Mouse (Mus musculus) midbrain, postnatal 0 days (tissue): ENCODE results near the gene Ppp1cc. TPM values are rescaled to one million over a fixed set of nuclear protein-coding genes. Genes with fewer than 3 reads are reported as not detected.

Source experiments
- ATAC-seq: fragments of 200-750 bp; cut with Nextera tagmentation; 2 replicates; pipeline ENCODE4 v1.8.0; 2017; ENCODE audit warnings: moderate number of reproducible peaks, mild to moderate bottlenecking, moderate TSS enrichment, moderate library complexity; ENCODE audit not compliant: low FRiP score
- DNase-seq: peaks from one replicate; pipeline ENCODE4 v3.0.0-alpha.2; 2015; ENCODE audit warnings: low spot score
- H3K27ac ChIP-seq: fragments of 300-500 bp; sonication (generic); 2 replicates; pipeline ENCODE4 v1.5.1; 2014; ENCODE audit warnings: low read depth, mild to moderate bottlenecking, low read length, mixed read lengths
- H3K27me3 ChIP-seq: fragments of 300-500 bp; sonication (generic); 2 replicates; pipeline ENCODE4 v1.6.1; 2014; ENCODE audit warnings: low read length, control low read depth, mixed read lengths; ENCODE audit not compliant: insufficient read depth
- H3K36me3 ChIP-seq: fragments of 300-500 bp; sonication (generic); 2 replicates; pipeline ENCODE4 v1.6.1; 2014; ENCODE audit warnings: low read length, control low read depth, mixed read lengths; ENCODE audit not compliant: insufficient read depth
- H3K4me1 ChIP-seq: fragments of 300-500 bp; sonication (generic); 2 replicates; pipeline ENCODE4 v1.6.1; 2014; ENCODE audit warnings: mild to moderate bottlenecking, control low read depth, antibody characterized with exemption, low read length, mixed read lengths; ENCODE audit not compliant: insufficient read depth
- H3K4me2 ChIP-seq: fragments of 300-500 bp; sonication (generic); 2 replicates; pipeline ENCODE4 v1.6.1; 2014; ENCODE audit warnings: low read depth, mild to moderate bottlenecking, low read length, mixed read lengths; ENCODE audit not compliant: poor library complexity, severe bottlenecking
- H3K4me3 ChIP-seq: fragments of 300-500 bp; sonication (generic); 2 replicates; pipeline ENCODE4 v1.5.1; 2014; ENCODE audit warnings: low read depth, mild to moderate bottlenecking, low read length, moderate library complexity
- H3K9ac ChIP-seq: fragments of 300-500 bp; sonication (generic); replicated peaks from 2 replicates; pipeline ENCODE4 v1.6.1; 2014; ENCODE audit warnings: mild to moderate bottlenecking, low read length, moderate library complexity, mixed read lengths; ENCODE audit not compliant: poor library complexity, severe bottlenecking
- H3K9me3 ChIP-seq: fragments of 300-500 bp; sonication (generic); 2 replicates; pipeline ENCODE4 v1.6.1; 2016; ENCODE audit warnings: low read length, control low read depth
- CTCF ChIP-seq: IDR thresholded peaks from 2 replicates; pipeline ENCODE4 v1.5.1; 2016; ENCODE audit warnings: antibody characterized with exemption, mild to moderate bottlenecking
- WGBS: fragments of 180-500 bp; shearing (Covaris S2); extraction: QIAGEN DNeasy Blood & Tissue Kit; methylation state at CpG from one replicate; pipeline ENCODE4 v1.1.7; 2014; 5-methylcytosine and 5-hydroxymethylcytosine counted together
- polyA plus RNA-seq: library from polyadenylated mRNA; unstranded; fragments of >200 nt; fragmentation: Nextera tagmentation; extraction: Ambion mirVana; gene quantifications from 2 replicates; pipeline ENCODE4 v1.2.1, GENCODE M21; 2015
- total RNA-seq: library from RNA; depleted of rRNA; stranded (reverse); fragments of >200 nt; gene quantifications from 2 replicates; pipeline ENCODE4 v1.2.3, GENCODE M21; 2014

Gene Ppp1cc
- total and polyA plus RNA-seq, 2 experiments from 2014 or later, result 164 to 206 TPM

GRCm38 (mm10) chr5:122142230-122142992, 15.7 kb upstream of the Ppp1cc start:
- Histone ChIP-seq H3K4me3 (no peak overlapping the region), H3K9me3 (no peaks in the 10 kb centered on the region), H3K36me3 (no peaks in the 10 kb centered on the region), H3K27me3 (no peaks in the 10 kb centered on the region), H3K4me2 (no peak overlapping the region), H3K4me1 (no peaks in the 10 kb centered on the region), H3K27ac (no peak overlapping the region), H3K9ac (no peak overlapping the region)
- peak; percentile 72 for TF ChIP-seq CTCF
- no peak for ATAC-seq
- DNase-seq, result no peak
- 59% methylated on average over 7 of the region's 8 CpGs for WGBS

GRCm38 (mm10) chr5:122143543-122143942, 14.5 kb upstream of the Ppp1cc start:
- H3K4me3 ChIP-seq, result no peak overlapping the region
- H3K27me3 ChIP-seq, result no peaks in the 10 kb centered on the region
- H3K4me2 ChIP-seq, result no peak overlapping the region
- no peak overlapping the region for H3K9ac ChIP-seq
- WGBS, result 85% methylated on average over 15 of the region's 15 CpGs
- H3K9me3 ChIP-seq, result no peaks in the 10 kb centered on the region
- no peak for TF ChIP-seq CTCF
- H3K27ac ChIP-seq, result no peak overlapping the region
- no peak for DNase-seq
- no peaks in the 10 kb centered on the region for H3K36me3 ChIP-seq
- no peaks in the 10 kb centered on the region for H3K4me1 ChIP-seq
- no peak for ATAC-seq

GRCm38 (mm10) chr5:122144825-122145224, 13.3 kb upstream of the Ppp1cc start:
- Histone ChIP-seq H3K9ac (no peak overlapping the region), H3K4me3 (no peak overlapping the region), H3K9me3 (no peaks in the 10 kb centered on the region), H3K27ac (no peak overlapping the region), H3K4me1 (no peaks in the 10 kb centered on the region), H3K27me3 (no peaks in the 10 kb centered on the region), H3K36me3 (no peaks in the 10 kb centered on the region), H3K4me2 (no peak overlapping the region)
- ATAC-seq (no peak), DNase-seq (no peak)
- 87% methylated on average over 4 of the region's 4 CpGs for WGBS
- TF ChIP-seq CTCF, result no peak

GRCm38 (mm10) chr5:122145381-122146055, 12.6 kb upstream of the Ppp1cc start:
- no peaks in the 10 kb centered on the region for H3K9me3 ChIP-seq
- TF ChIP-seq CTCF, result no peak
- H3K36me3 ChIP-seq, result no peaks in the 10 kb centered on the region
- H3K4me1 ChIP-seq, result no peaks in the 10 kb centered on the region
- ATAC-seq (no peak), DNase-seq (no peak)
- no peak overlapping the region for H3K4me3 ChIP-seq
- no peak overlapping the region for H3K9ac ChIP-seq
- H3K27me3 ChIP-seq, result no peaks in the 10 kb centered on the region
- no peak overlapping the region for H3K27ac ChIP-seq
- 70% methylated on average over 15 of the region's 15 CpGs for WGBS
- H3K4me2 ChIP-seq, result no peak overlapping the region

GRCm38 (mm10) chr5:122146056-122146580, 12.0 kb upstream of the Ppp1cc start:
- TF ChIP-seq CTCF, result no peak
- Histone ChIP-seq H3K36me3 (no peaks in the 10 kb centered on the region), H3K27ac (no peak overlapping the region; the same call in 1 of the 2 replicates), H3K4me1 (no peaks in the 10 kb centered on the region), H3K9me3 (no peaks in the 10 kb centered on the region), H3K4me2 (no peak overlapping the region), H3K9ac (no peak overlapping the region), H3K4me3 (no peak overlapping the region), H3K27me3 (no peaks in the 10 kb centered on the region)
- no peak for DNase-seq
- WGBS, result 59% methylated on average over 10 of the region's 10 CpGs
- ATAC-seq, result no peak

- Histone ChIP-seq H3K9ac (no peak overlapping the region), H3K36me3 (no peaks in the 10 kb centered on the region), H3K27ac (no peak overlapping the region; the same call in 1 of the 2 replicates), H3K4me1 (no peaks in the 10 kb centered on the region), H3K27me3 (no peaks in the 10 kb centered on the region), H3K4me2 (no peak overlapping the region), H3K9me3 (no peaks in the 10 kb centered on the region), H3K4me3 (no peak overlapping the region)
- TF ChIP-seq CTCF, result no peak
- no peak for ATAC-seq
- DNase-seq, result no peak
These were observed 11.5 kb upstream of the Ppp1cc start for GRCm38 (mm10) chr5:122146609-122147008.
